Mouse (Mus musculus) midbrain, embryonic 14.5 days (tissue): ENCODE measurements around the gene Hnf1b. TPM values are rescaled to one million over a fixed set of nuclear protein-coding genes. Genes with fewer than 3 reads are reported as not detected.

Source experiments
- ATAC-seq: fragments of 200-750 bp; cut with Nextera tagmentation; 2 replicates; pipeline ENCODE4 v1.8.0; 2017; ENCODE audit warnings: moderate number of reproducible peaks, moderate library complexity; ENCODE audit not compliant: low FRiP score, low TSS enrichment
- DNase-seq: peaks from one replicate; pipeline ENCODE4 v3.0.0-alpha.2; 2015
- H3K27ac ChIP-seq: fragments of 300-500 bp; sonication (generic); replicated peaks from 2 replicates; pipeline ENCODE4 v1.5.1; 2014; ENCODE audit warnings: mild to moderate bottlenecking, low read depth, low read length, moderate library complexity
- H3K27me3 ChIP-seq: fragments of 300-500 bp; sonication (generic); 2 replicates; pipeline ENCODE4 v1.6.1; 2014; ENCODE audit warnings: low read length, control low read depth, mixed read lengths; ENCODE audit not compliant: control insufficient read depth, insufficient read depth
- H3K36me3 ChIP-seq: fragments of 300-500 bp; sonication (generic); 2 replicates; pipeline ENCODE4 v1.6.1; 2014; ENCODE audit warnings: low read length, control low read depth; ENCODE audit not compliant: control insufficient read depth, insufficient read depth
- H3K4me1 ChIP-seq: fragments of 300-500 bp; sonication (generic); 2 replicates; pipeline ENCODE4 v1.6.1; 2014; ENCODE audit warnings: mild to moderate bottlenecking, antibody characterized with exemption, low read length, control low read depth; ENCODE audit not compliant: control insufficient read depth, insufficient read depth
- H3K4me2 ChIP-seq: fragments of 300-500 bp; sonication (generic); 2 replicates; pipeline ENCODE4 v1.6.1; 2014; ENCODE audit warnings: mild to moderate bottlenecking, low read length, moderate library complexity
- H3K4me3 ChIP-seq: fragments of 300-500 bp; sonication (generic); replicated peaks from 2 replicates; pipeline ENCODE4 v1.5.1; 2014; ENCODE audit warnings: low read depth, low read length
- H3K9ac ChIP-seq: fragments of 300-500 bp; sonication (generic); replicated peaks from 2 replicates; pipeline ENCODE4 v1.6.1; 2014; ENCODE audit warnings: mild to moderate bottlenecking, low read length, moderate library complexity
- H3K9me3 ChIP-seq: fragments of 300-500 bp; sonication (generic); 2 replicates; pipeline ENCODE4 v1.6.1; 2016; ENCODE audit warnings: low read length, control low read depth, mixed read lengths; ENCODE audit not compliant: control insufficient read depth
- WGBS: fragments of 180-500 bp; shearing (Covaris S2); extraction: QIAGEN DNeasy Blood & Tissue Kit; methylation state at CpG from one replicate; pipeline ENCODE4 v1.1.7; 2014; 5-methylcytosine and 5-hydroxymethylcytosine counted together
- polyA plus RNA-seq: library from polyadenylated mRNA; unstranded; fragments of >200 nt; fragmentation: Nextera tagmentation; extraction: Ambion mirVana; gene quantifications from 2 replicates; pipeline ENCODE4 v1.2.1, GENCODE M21; 2014

The Hnf1b gene
- polyA plus RNA-seq = 0.12 TPM in 2 replicates

- ATAC-seq (no peak), DNase-seq (peak; percentile 23)
- no peaks in the 10 kb centered on the region for H3K9me3 ChIP-seq
- H3K4me3 ChIP-seq = no peak within 1 kb of the TSS
- H3K4me2 ChIP-seq = no peak within 1 kb of the TSS
- no peaks in the 10 kb centered on the region for H3K4me1 ChIP-seq
- H3K27me3 ChIP-seq = peaks cover 54% of the 10 kb centered on the region
- H3K9ac ChIP-seq = no peak within 1 kb of the TSS
- WGBS = 3% methylated on average over 36 of the region's 36 CpGs
- H3K27ac ChIP-seq = no peak within 1 kb of the TSS
- H3K36me3 ChIP-seq = no peaks in the 10 kb centered on the region
Measured at GRCm38 (mm10) chr11:83849529-83850335, at the start of gene Hnf1b. Gene Hnf1b (plus strand): TSS chr11:83850063.

GRCm38 (mm10) chr11:83802166-83802565 is 47.7 kb upstream of the Hnf1b start:
- WGBS = 68% methylated on average over 8 of the region's 8 CpGs
- ATAC-seq (no peak), DNase-seq (peak; percentile 76)
- Histone ChIP-seq H3K36me3 (no peaks in the 10 kb centered on the region), H3K9ac (no peak overlapping the region), H3K4me1 (no peaks in the 10 kb centered on the region), H3K27ac (no peak overlapping the region), H3K4me2 (no peak overlapping the region), H3K27me3 (no peaks in the 10 kb centered on the region), H3K9me3 (no peaks in the 10 kb centered on the region), H3K4me3 (no peak overlapping the region)

GRCm38 (mm10) chr11:83802581-83802980 is 47.3 kb upstream of the Hnf1b start:
- no peak overlapping the region for H3K27ac ChIP-seq
- H3K36me3 ChIP-seq = no peaks in the 10 kb centered on the region
- no peak overlapping the region for H3K9ac ChIP-seq
- no peaks in the 10 kb centered on the region for H3K4me1 ChIP-seq
- H3K27me3 ChIP-seq = no peaks in the 10 kb centered on the region
- H3K4me3 ChIP-seq = no peak overlapping the region
- no peak for DNase-seq
- no peaks in the 10 kb centered on the region for H3K9me3 ChIP-seq
- ATAC-seq = no peak
- WGBS = 96% methylated on average over 4 of the region's 4 CpGs
- no peak overlapping the region for H3K4me2 ChIP-seq

- Histone ChIP-seq H3K36me3 (no peaks in the 10 kb centered on the region), H3K4me2 (no peak overlapping the region), H3K4me1 (no peaks in the 10 kb centered on the region), H3K9me3 (no peaks in the 10 kb centered on the region), H3K27ac (no peak overlapping the region), H3K27me3 (no peaks in the 10 kb centered on the region), H3K9ac (no peak overlapping the region), H3K4me3 (no peak overlapping the region)
- WGBS = 50% methylated on average over 8 of the region's 8 CpGs
- ATAC-seq (no peak), DNase-seq (no peak)
Measured at GRCm38 (mm10) chr11:83810441-83810840, 39.4 kb upstream of the Hnf1b start.

- no peak overlapping the region for H3K4me3 ChIP-seq
- ATAC-seq (no peak), DNase-seq (no peak)
- 91% methylated on average over 5 of the region's 5 CpGs for WGBS
- no peaks in the 10 kb centered on the region for H3K4me1 ChIP-seq
- H3K9me3 ChIP-seq = no peaks in the 10 kb centered on the region
- H3K36me3 ChIP-seq = no peaks in the 10 kb centered on the region
- no peaks in the 10 kb centered on the region for H3K27me3 ChIP-seq
- no peak overlapping the region for H3K4me2 ChIP-seq
- no peak overlapping the region for H3K9ac ChIP-seq
- H3K27ac ChIP-seq = no peak overlapping the region
Measured at GRCm38 (mm10) chr11:83815191-83815590, 34.7 kb upstream of the Hnf1b start.

- H3K27me3 ChIP-seq = no peaks in the 10 kb centered on the region
- ATAC-seq = no peak
- 10% methylated on average over 9 of the region's 9 CpGs for WGBS
- H3K9ac ChIP-seq = no peak overlapping the region
- DNase-seq = peak; percentile 78
- no peaks in the 10 kb centered on the region for H3K9me3 ChIP-seq
- H3K27ac ChIP-seq = no peak overlapping the region
- no peaks in the 10 kb centered on the region for H3K4me1 ChIP-seq
- H3K4me3 ChIP-seq = no peak overlapping the region
- no peak overlapping the region for H3K4me2 ChIP-seq
- no peaks in the 10 kb centered on the region for H3K36me3 ChIP-seq
Measured at GRCm38 (mm10) chr11:83815628-83816027, 34.2 kb upstream of the Hnf1b start.

GRCm38 (mm10) chr11:83817048-83817447 is 32.8 kb upstream of the Hnf1b start:
- no peaks in the 10 kb centered on the region for H3K4me1 ChIP-seq
- H3K27me3 ChIP-seq = no peaks in the 10 kb centered on the region
- 58% methylated on average over 6 of the region's 6 CpGs for WGBS
- H3K4me2 ChIP-seq = no peak overlapping the region
- ATAC-seq = no peak
- DNase-seq = peak; percentile 55
- H3K4me3 ChIP-seq = no peak overlapping the region
- no peaks in the 10 kb centered on the region for H3K36me3 ChIP-seq
- H3K27ac ChIP-seq = peak overlapping the region; percentile 69
- H3K9me3 ChIP-seq = no peaks in the 10 kb centered on the region
- no peak overlapping the region for H3K9ac ChIP-seq

GRCm38 (mm10) chr11:83817994-83818393 is 31.9 kb upstream of the Hnf1b start:
- Histone ChIP-seq H3K9me3 (no peaks in the 10 kb centered on the region), H3K27ac (0 out of 2 replicates have a peak overlapping the region, but pooled peaks have one; percentile 5), H3K9ac (no peak overlapping the region), H3K36me3 (no peaks in the 10 kb centered on the region), H3K4me2 (no peak overlapping the region), H3K4me3 (no peak overlapping the region), H3K4me1 (no peaks in the 10 kb centered on the region), H3K27me3 (no peaks in the 10 kb centered on the region)
- 72% methylated on average over 4 of the region's 4 CpGs for WGBS
- ATAC-seq = no peak
- no peak for DNase-seq

GRCm38 (mm10) chr11:83818591-83819127 is 31.2 kb upstream of the Hnf1b start:
- ATAC-seq (no peak), DNase-seq (no peak)
- Histone ChIP-seq H3K27me3 (no peaks in the 10 kb centered on the region), H3K4me1 (no peaks in the 10 kb centered on the region), H3K9me3 (no peaks in the 10 kb centered on the region), H3K36me3 (no peaks in the 10 kb centered on the region), H3K27ac (no peak overlapping the region), H3K4me2 (no peak overlapping the region), H3K9ac (no peak overlapping the region), H3K4me3 (no peak overlapping the region)
- 62% methylated on average over 9 of the region's 9 CpGs for WGBS
